Mouse (Mus musculus) layer of hippocampus, adult 6 months (tissue): ENCODE measurements around the gene Gpc6. TPM values are rescaled to one million over a fixed set of nuclear protein-coding genes. Genes with fewer than 3 reads are reported as not detected.

Experiments used
- long read RNA-seq, 2 experiments: library from polyadenylated mRNA; unstranded; transcript quantifications; one replicate each; pipeline ENCODE4 v2.0.0; 2019 to 2020
- microRNA-seq: library from miRNA; unstranded; fragments of <30 nt; microRNA quantifications from one replicate; pipeline ENCODE4 v1.2.0, GENCODE M21; 2020
- polyA plus RNA-seq: library from polyadenylated mRNA; unstranded; fragments of <200 nt; fragmentation: Nextera tagmentation; gene quantifications from 2 replicates; pipeline ENCODE4 v1.2.3, GENCODE M21; 2021

Gpc6 gene
- 6.1 TPM in 2 replicates for polyA plus RNA-seq
- long read RNA-seq, experiment 1, partial matches to known transcripts, result 2 of 8 reads
- long read RNA-seq, experiment 1, other reads (novel, unspliced or antisense), result 6 of 8 reads
- long read RNA-seq, experiment 2, partial matches to known transcripts, result 3 of 5 reads
- long read RNA-seq, experiment 2, other reads (novel, unspliced or antisense), result 2 of 5 reads

DNA sequence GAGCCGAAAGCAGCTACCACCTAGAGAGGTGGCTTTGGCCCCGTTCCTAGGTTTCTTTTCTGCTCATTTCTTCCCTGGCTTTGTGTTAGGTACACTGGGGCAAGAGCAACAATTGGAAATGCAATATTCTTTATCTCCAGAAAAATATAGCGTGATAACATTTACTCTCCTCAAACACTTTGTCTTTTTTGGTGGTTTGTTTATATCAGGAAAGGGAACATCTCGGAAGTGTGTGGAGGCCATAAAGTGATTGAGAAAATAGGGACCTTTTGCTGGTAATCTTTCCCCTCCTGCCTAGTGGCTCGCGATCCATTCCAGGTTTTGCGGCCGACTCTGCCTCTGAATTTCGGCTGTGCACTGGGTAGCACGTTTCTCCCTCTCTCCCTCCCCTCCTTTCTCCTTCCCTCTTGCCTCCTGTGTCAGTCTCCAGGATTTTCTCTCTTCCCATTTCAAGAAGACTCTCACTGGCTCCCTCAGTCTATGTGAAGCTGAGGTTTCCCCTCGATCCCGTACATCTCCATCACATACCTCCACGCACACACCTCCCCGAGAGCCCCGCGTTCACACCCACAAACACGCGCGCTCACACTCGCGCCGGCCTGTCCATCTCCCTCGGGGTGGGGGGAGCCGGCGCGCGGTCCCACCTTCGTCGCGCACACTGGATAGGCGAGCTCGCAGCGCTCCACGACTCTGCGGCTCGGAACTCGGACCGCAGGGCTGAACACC lies at the start of gene Gpc6:
TSS of gene Gpc6 (plus strand) at position 440 of the 726 bp plus-strand sequence.

Small RNA genes lying within 50 kb of the gene (microRNA-seq; reads per million reads assigned to microRNA genes)
- gene Mir6239, result not detected
